Mouse (Mus musculus) thymus, postnatal 25 days (tissue): ENCODE measurements around the gene Ankrd13c.

Source experiments
- DNase-seq: peaks from one replicate; pipeline ENCODE4 v3.0.0; 2022

Ankrd13c gene

GRCm38 (mm10) chr3:157955466-157955865 lies 8.4 kb downstream of the Ankrd13c start:
- DNase-seq: no peak

- no peak for DNase-seq
These were observed 9.2 kb downstream of the Ankrd13c start for GRCm38 (mm10) chr3:157956201-157956600.

- DNase-seq: no peak
These were observed 10.3 kb downstream of the Ankrd13c start for GRCm38 (mm10) chr3:157957320-157957719.

- DNase-seq: no peak
These were observed 24.1 kb downstream of the Ankrd13c start for GRCm38 (mm10) chr3:157971151-157971550.

DNA sequence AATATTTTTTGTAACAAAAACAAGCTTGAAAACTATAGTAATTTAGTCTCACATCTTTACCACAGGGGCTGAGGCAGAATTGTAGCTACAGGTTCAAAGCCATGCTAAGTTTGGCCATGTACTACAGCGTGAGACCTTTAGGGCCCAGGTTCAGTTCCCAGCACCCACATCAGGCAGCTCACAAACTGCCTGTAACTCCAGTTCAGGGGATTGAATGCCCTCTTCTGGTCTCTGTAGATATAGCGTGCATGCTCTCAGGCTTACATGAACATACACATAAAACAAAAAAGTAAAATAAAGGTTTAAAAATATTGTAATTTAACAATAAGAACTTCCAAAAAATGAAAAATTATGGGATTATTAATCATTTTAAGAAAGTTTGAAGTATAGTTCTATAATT lies 26.2 kb downstream of the Ankrd13c start:
- no peak for DNase-seq

DNA sequence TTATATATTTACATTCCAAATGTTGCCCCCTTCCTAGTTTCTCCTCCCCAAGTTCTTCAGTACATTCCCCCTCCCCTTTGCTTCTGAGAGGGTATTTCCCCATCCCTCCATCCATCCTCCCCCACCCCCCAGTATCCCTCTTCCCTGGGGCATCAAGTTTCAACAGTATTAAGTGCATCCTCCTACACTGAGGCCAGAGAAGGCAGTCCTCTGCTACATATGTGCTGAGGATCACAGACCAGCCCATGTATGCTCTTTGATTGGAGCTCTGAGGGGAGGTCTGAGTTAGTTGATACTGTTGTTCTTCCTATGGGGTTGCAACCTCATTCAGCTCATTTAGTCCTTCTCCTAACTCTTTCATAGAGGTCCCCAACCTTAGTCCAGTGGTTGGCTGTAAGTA lies 32.6 kb downstream of the Ankrd13c start:
- no peak for DNase-seq

- no peak for DNase-seq
These were observed 46.3 kb downstream of the Ankrd13c start for GRCm38 (mm10) chr3:157993322-157993721.

GRCm38 (mm10) chr3:157995726-157996125 lies 48.7 kb downstream of the Ankrd13c start:
- DNase-seq: no peak

- DNase-seq: no peak
These were observed 51.8 kb downstream of the Ankrd13c start for GRCm38 (mm10) chr3:157998742-157999369.

DNA sequence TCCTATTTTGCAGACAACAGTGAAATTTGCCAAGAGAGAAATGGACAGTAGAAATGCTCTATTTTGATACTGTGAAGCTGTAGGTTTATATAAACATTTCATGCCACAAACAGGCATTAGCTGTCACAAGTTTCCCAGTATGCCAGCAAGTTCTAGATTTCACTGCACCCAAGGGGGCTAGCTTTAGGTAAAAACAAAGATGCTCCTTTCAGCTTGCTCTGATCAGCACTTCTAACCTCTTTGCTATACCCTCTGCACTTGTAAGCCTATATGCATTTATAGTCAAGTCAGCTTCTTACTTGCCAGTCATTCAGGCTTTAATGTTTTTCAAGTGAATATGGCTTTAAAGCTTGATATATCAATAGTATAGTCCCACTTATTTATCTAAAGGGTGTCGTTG lies 61.6 kb downstream of the Ankrd13c start:
- DNase-seq: no peak

DNA sequence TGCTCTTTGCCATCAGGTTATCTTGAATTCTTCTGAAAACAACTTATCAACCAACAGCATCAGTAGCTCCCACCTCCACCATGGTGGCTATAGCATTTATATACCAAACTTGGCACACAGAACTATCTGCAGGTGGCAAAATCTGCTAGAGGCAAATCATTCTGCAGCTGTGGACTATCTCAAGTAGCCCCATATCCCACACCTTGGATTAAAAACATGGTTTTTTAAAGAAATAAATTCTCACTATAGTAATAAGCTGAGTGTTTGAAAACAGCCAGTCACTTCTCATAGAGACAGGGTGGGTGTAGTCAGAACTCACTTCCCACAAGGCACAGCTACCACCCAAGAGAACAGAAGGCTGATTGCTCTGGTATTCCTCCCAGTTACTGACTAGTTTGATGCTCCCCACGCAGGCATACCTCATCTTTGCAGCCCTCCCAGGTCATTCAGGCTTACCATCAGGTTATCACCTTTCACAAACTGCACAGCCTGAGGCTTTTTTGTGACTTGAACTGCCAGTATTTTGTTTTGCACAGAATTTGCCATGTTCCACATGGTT lies 62.8 kb downstream of the Ankrd13c start:
- DNase-seq: no peak

GRCm38 (mm10) chr3:158031371-158031925 lies 84.4 kb downstream of the Ankrd13c start:
- peak; percentile 88 for DNase-seq

- no peak for DNase-seq
These were observed 85.1 kb downstream of the Ankrd13c start for GRCm38 (mm10) chr3:158032106-158032505.

DNA sequence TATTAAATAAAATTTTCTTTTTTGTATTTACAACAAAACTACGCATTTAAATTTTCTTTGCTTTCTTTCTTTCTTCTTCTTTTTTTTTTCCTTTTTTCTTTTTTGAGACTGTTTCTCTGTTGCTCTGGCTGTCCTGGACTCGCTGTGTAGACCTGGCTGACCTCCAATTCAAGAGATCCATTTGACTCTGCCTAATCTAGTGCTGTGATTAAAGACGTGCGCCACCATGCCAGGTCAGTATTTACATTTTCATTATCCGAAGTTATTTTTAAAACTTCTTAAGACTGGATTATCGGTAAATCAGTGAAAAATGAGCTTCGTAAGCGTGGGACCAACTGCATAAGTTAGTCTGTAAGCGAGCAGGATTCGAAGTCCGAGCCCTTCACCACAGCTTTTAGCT lies 88.8 kb downstream of the Ankrd13c start:
- DNase-seq: no peak

GRCm38 (mm10) chr3:158036329-158036988 lies 89.4 kb downstream of the Ankrd13c start, which contains the start of the genes Srsf11 and Lrrc40:
Srsf11 (minus strand) TSS chr3:158036639.
Lrrc40 (plus strand) TSS chr3:158036662.
- peak; percentile 94 for DNase-seq

DNA sequence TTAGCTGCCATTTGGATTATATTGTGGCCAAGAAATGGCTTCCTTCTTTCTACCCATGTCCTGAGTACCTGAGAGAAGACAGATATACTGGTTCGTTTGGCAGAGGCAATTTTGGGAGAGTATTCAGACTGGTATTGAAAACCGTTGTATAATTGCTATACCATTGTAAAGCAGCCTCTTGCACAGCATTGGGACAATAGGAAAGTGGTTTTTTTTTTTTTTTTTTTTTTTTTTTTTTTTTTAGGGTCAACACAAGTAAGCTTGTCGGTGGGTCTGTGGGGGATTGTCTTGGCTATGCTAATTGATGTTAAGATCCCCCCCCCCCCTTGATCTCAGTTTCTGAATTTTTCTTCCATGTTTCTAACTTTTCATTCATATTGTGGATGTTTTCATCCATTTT lies 91.1 kb downstream of the Ankrd13c start:
- DNase-seq: no peak

DNA sequence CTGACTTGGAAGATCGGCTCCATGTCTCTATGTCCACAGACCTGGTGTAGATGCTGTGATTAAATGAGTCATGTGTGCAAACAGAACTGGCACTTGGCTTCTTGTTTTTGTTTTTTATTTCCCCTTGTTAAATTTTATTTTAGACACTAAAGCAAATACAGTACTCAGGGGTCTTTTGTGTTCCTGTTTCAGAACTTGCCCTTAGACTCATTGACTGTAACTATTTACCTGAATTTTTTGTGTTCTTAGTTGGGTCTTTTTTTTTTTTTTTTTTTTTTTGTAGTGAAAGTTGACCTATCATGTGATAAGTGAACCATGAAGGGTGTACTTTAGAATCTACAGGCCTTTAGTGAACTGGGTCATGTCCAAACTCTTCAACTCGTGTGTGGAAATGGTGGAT lies 93.7 kb downstream of the Ankrd13c start:
- no peak for DNase-seq

DNA sequence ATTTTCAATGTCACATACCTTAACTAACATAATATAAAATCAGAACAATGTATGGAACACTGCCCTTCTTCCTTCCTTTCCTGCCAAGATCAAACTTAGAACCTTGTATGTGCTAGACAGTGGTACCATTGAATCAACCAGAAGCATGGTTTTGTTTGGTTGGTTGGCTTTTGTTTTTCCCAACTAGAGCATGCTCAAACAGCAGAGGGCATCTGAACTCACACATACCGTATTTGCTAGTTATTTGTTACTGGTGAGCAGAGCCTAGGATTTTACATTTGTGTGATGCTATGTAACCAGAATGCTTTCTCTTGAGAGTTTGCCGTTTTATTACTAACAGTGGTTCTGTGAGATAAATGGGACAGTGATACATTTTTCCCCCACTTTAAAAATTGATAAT lies 102.5 kb downstream of the Ankrd13c start:
- DNase-seq: no peak
